Comparison of ENCODE assay signal across 9 mouse cellular contexts in genomic region chr10:128096313-128096692, GRCm38 (mm10). TPM values are rescaled to one million over a fixed set of nuclear protein-coding genes. Genes with fewer than 3 reads are reported as not detected.
DNase-seq lines count a peak whose midpoint lies in the region; ATAC-seq lines count a peak whose summit lies in the region.
"Had no signal": no experiment of that assay in that cellular context is flagged by ENCODE, and none has a peak within 500 bp of the region (broad histone marks: within the 10 kb centered on the region; RNA-seq: fewer than 3 reads in every experiment).

No protein-coding gene starts in this region.

- no peaks in the 10 kb centered on the region for H3K27me3 ChIP-seq in kidney, embryonic 16.5 days (ENCODE audit: insufficient read depth, low read length)
- H3K27me3 ChIP-seq in embryonic facial prominence, embryonic 10.5 days (replicated peaks; ENCODE audit: low read depth, poor library complexity, severe bottlenecking), result no peaks in the 10 kb centered on the region
- H3K27me3 ChIP-seq in hindbrain, embryonic 16.5 days (replicated peaks; ENCODE audit: control insufficient read depth, insufficient read depth, low read length), result no peaks in the 10 kb centered on the region
- no peaks in the 10 kb centered on the region for H3K27me3 ChIP-seq in midbrain, embryonic 15.5 days (replicated peaks)

- no peak overlapping the region for H3K9ac ChIP-seq in kidney, embryonic 16.5 days (replicated peaks; ENCODE audit: low read length)
- H3K9ac ChIP-seq in hindbrain, embryonic 16.5 days (ENCODE audit: low read depth, low read length), result no peak overlapping the region
- 0 out of 2 replicates have a peak overlapping the region, but pooled peaks have one; percentile 85 for H3K9ac ChIP-seq in midbrain, embryonic 15.5 days

- H3K4me1 ChIP-seq in kidney, embryonic 16.5 days (ENCODE audit: insufficient read depth, low read length), result peaks cover 51% of the 10 kb centered on the region
- peaks cover 64% of the 10 kb centered on the region for H3K4me1 ChIP-seq in embryonic facial prominence, embryonic 10.5 days
- H3K4me1 ChIP-seq in hindbrain, embryonic 16.5 days (ENCODE audit: control insufficient read depth, insufficient read depth, low read depth, low read length), result peaks cover 34% of the 10 kb centered on the region
- peaks cover 49% of the 10 kb centered on the region for H3K4me1 ChIP-seq in midbrain, embryonic 15.5 days

- DNase-seq in kidney, adult 18-20 months, result no peak
- DNase-seq in embryonic facial prominence, embryonic 10.5 days (ENCODE audit: low spot score), result no peak
- DNase-seq in thymus, postnatal 14 days, result no peak
- no peak for DNase-seq in layer of hippocampus, adult 18-20 months (ENCODE audit: low spot score in 2 of 2)
- DNase-seq in right cerebral cortex, postnatal 36 days (ENCODE audit: low spot score in 2 of 2), result no peak

- no peaks in the 10 kb centered on the region for H3K36me3 ChIP-seq in kidney, embryonic 16.5 days (ENCODE audit: insufficient read depth, low read length)
- H3K36me3 ChIP-seq in embryonic facial prominence, embryonic 10.5 days (replicated peaks), result peaks cover 7% of the 10 kb centered on the region; the same call in 1 of the 2 replicates
- no peaks in the 10 kb centered on the region for H3K36me3 ChIP-seq in hindbrain, embryonic 16.5 days (ENCODE audit: control insufficient read depth, insufficient read depth, low read length)
- no peaks in the 10 kb centered on the region for H3K36me3 ChIP-seq in midbrain, embryonic 15.5 days (replicated peaks)

- H3K9me3 ChIP-seq in kidney, embryonic 16.5 days (ENCODE audit: low read length), result no peaks in the 10 kb centered on the region
- no peaks in the 10 kb centered on the region for H3K9me3 ChIP-seq in embryonic facial prominence, embryonic 10.5 days
- no peaks in the 10 kb centered on the region for H3K9me3 ChIP-seq in hindbrain, embryonic 16.5 days (ENCODE audit: control insufficient read depth, low read length)
- no peaks in the 10 kb centered on the region for H3K9me3 ChIP-seq in midbrain, embryonic 15.5 days

- 22% methylated on average over 4 of the region's 4 CpGs for WGBS in kidney, embryonic 16.5 days
- WGBS in embryonic facial prominence, embryonic 10.5 days, result 21% methylated on average over 4 of the region's 4 CpGs
- 27% methylated on average over 4 of the region's 4 CpGs for WGBS in hindbrain, embryonic 16.5 days
- WGBS in midbrain, embryonic 15.5 days, result 15% methylated on average over 4 of the region's 4 CpGs

- ATAC-seq in kidney, embryonic 16.5 days (ENCODE audit: low FRiP score, low TSS enrichment), result no peak
- no peak for ATAC-seq in hindbrain, embryonic 16.5 days
- no peak for ATAC-seq in midbrain, embryonic 15.5 days (replicated peaks)

- H3K27ac ChIP-seq in kidney, embryonic 16.5 days (ENCODE audit: low read length), result no peak overlapping the region
- H3K27ac ChIP-seq in embryonic facial prominence, embryonic 10.5 days (replicated peaks), result peak overlapping the region; percentile 94; the same call in 1 of the 2 replicates
- no peak overlapping the region for H3K27ac ChIP-seq in hindbrain, embryonic 16.5 days (ENCODE audit: low read depth, low read length)
- no peak overlapping the region for H3K27ac ChIP-seq in midbrain, embryonic 15.5 days
- H3K27ac ChIP-seq: macrophage had no signal

- peak overlapping the region; percentile 35 for H3K4me2 ChIP-seq in kidney, embryonic 16.5 days (replicated peaks; ENCODE audit: low read depth, low read length)
- H3K4me2 ChIP-seq in hindbrain, embryonic 16.5 days (ENCODE audit: low read length), result peak overlapping the region; percentile 16; the same call in 1 of the 2 replicates
- H3K4me2 ChIP-seq in midbrain, embryonic 15.5 days, result peak overlapping the region; percentile 74

- H3K4me3 ChIP-seq in kidney, embryonic 16.5 days (ENCODE audit: low read length), result peak overlapping the region; percentile 99
- peak overlapping the region; percentile 98 for H3K4me3 ChIP-seq in embryonic facial prominence, embryonic 10.5 days
- no peak overlapping the region for H3K4me3 ChIP-seq in hindbrain, embryonic 16.5 days (ENCODE audit: low read length)
- peak overlapping the region; percentile 80 for H3K4me3 ChIP-seq in midbrain, embryonic 15.5 days

RNA-seq across cellular contexts. Expression of gene Baz2a, which starts 4.9 kb away (rescaled TPM):
- polyA plus RNA-seq in kidney, embryonic 16.5 days (2015; fragmentation: Nextera tagmentation; extraction: Ambion mirVana), result 10.9 and 14.3 TPM in 2 replicates
- 14.7 and 17.5 TPM in 2 replicates for polyA plus RNA-seq in embryonic facial prominence, embryonic 10.5 days (2016; fragmentation: Nextera tagmentation; extraction: Ambion mirVana)
- 6.9 and 7.3 TPM in 2 replicates for polyA plus RNA-seq in hindbrain, embryonic 16.5 days (2015; fragmentation: Nextera tagmentation; extraction: Ambion mirVana)
- polyA plus RNA-seq in midbrain, embryonic 15.5 days (2015; fragmentation: Nextera tagmentation; extraction: Ambion mirVana), result 9.2 and 10.9 TPM in 2 replicates
- 10 to 100 TPM; 39.6 to 41.9 TPM for total RNA-seq in layer of hippocampus, adult 18-20 months (2021)

RNA-seq across cellular contexts. Expression of gene Atp5b, which starts 13.2 kb away (rescaled TPM):
- polyA plus RNA-seq in kidney, embryonic 16.5 days (2015; fragmentation: Nextera tagmentation; extraction: Ambion mirVana), result 3,411 and 3,412 TPM in 2 replicates
- polyA plus RNA-seq in embryonic facial prominence, embryonic 10.5 days (2016; fragmentation: Nextera tagmentation; extraction: Ambion mirVana), result 2,197 and 2,277 TPM in 2 replicates
- polyA plus RNA-seq in hindbrain, embryonic 16.5 days (2015; fragmentation: Nextera tagmentation; extraction: Ambion mirVana), result 2,423 and 2,704 TPM in 2 replicates
- 2,030 and 2,053 TPM in 2 replicates for polyA plus RNA-seq in midbrain, embryonic 15.5 days (2015; fragmentation: Nextera tagmentation; extraction: Ambion mirVana)
- total RNA-seq in layer of hippocampus, adult 18-20 months (2021), result 1,000 to 10,000 TPM; 1,726 to 1,851 TPM

RNA-seq across cellular contexts. Expression of gene Ptges3, which starts 37.5 kb away (rescaled TPM):
- 409 and 441 TPM in 2 replicates for polyA plus RNA-seq in kidney, embryonic 16.5 days (2015; fragmentation: Nextera tagmentation; extraction: Ambion mirVana)
- 711 and 729 TPM in 2 replicates for polyA plus RNA-seq in embryonic facial prominence, embryonic 10.5 days (2016; fragmentation: Nextera tagmentation; extraction: Ambion mirVana)
- polyA plus RNA-seq in hindbrain, embryonic 16.5 days (2015; fragmentation: Nextera tagmentation; extraction: Ambion mirVana), result 359 and 361 TPM in 2 replicates
- 351 and 372 TPM in 2 replicates for polyA plus RNA-seq in midbrain, embryonic 15.5 days (2015; fragmentation: Nextera tagmentation; extraction: Ambion mirVana)
- total RNA-seq in layer of hippocampus, adult 18-20 months (2021), result 100 to 1,000 TPM; 146 to 153 TPM

Comparison
In these comparisons a context has a peak if more than half of its experiments do, and no peak if none do; other contexts are left out.
1. H3K4me2 ChIP-seq: peak in every context shown above with its lines; median percentile 74 in midbrain, embryonic 15.5 days; 35 in kidney, embryonic 16.5 days; 16 in hindbrain, embryonic 16.5 days.